Mouse (Mus musculus) heart, adult 2 months (tissue): Measurements from ENCODE around the gene Olfr545.

Experiments
- CTCF ChIP-seq: fragments of 200-600 bp; IDR thresholded peaks from 2 replicates; pipeline ENCODE4 v1.8.1; 2022; ENCODE audit warnings: antibody characterized with exemption, mild to moderate bottlenecking, moderate library complexity
- POLR2A ChIP-seq: fragments of 200-500 bp; IDR thresholded peaks from 2 replicates; pipeline ENCODE4 v1.6.1; 2011; ENCODE audit warnings: mild to moderate bottlenecking, low read depth, low read length, control low read depth; ENCODE audit not compliant: insufficient read depth

DNA sequence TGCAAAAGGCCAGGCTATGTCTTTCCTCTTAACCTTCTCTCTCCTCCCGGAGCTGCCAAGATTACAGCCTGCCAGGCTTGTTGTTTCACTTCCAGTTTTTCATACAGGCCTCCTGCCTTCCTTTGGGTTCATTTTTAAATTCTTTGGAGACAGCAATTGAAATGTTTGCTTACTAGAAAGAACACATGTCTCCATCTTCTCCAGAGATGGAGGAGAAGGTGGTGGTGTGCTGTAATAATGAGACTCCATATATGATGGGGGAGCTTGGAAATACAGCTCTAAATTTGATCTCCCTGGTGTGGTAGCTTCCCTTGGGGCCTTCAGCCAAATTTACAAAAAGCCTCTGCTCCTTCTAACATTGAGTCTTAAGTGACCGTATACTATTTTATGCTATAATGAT, 41.2 kb upstream of the Olfr545 start, which contains the start of gene Olfr548-ps1:
- TF ChIP-seq CTCF = no peak
- TF ChIP-seq POLR2A = no peak
